Mouse (Mus musculus) testis, postnatal 14 days (tissue): Measurements from ENCODE around the gene Tekt1.

Experiments
- DNase-seq: peaks from one replicate; pipeline ENCODE4 v3.0.0; 2021; ENCODE audit warnings: low spot score

The Tekt1 gene

DNA sequence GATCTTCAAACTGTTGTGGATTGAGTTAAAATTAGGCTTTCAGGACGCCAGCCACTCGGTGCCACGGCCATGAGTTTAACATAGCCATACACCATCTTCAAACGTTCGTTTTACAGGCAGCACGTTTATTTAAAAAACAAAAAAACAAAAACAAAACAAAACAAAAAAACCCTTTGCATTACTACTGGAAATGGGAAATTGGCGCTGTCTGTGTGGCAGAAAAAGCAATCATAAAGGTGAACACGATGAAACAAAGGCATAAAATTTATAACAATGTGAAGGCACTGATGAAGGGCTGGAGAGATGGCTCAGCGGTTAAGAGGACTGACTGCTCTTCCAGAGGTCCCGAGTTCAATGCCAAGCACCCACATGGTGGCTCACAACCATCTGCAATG, at the start of gene Tekt1:
Gene Tekt1, minus strand, starts transcription at position 96 of the 395 bp plus-strand sequence.
- DNase-seq = no peak

DNA sequence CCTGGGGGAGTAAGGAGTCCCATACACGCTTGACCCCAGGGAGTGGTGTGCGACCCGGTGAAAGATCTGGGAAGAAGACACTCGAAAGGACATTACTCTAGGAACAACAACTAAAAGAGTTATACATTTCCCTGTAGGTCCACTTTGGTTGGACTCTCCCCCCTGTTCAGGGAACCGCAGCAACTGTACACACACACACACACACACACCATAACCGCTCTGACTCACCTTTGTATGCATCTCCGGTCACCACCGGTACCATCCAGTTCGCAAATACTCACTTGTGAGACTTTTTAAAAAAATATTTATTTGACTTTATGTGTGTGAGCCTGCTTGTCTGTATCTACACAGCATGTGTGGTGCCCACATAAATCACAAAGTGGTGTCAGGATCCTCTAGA, 49.7 kb upstream of the Tekt1 start:
- DNase-seq = no peak

DNA sequence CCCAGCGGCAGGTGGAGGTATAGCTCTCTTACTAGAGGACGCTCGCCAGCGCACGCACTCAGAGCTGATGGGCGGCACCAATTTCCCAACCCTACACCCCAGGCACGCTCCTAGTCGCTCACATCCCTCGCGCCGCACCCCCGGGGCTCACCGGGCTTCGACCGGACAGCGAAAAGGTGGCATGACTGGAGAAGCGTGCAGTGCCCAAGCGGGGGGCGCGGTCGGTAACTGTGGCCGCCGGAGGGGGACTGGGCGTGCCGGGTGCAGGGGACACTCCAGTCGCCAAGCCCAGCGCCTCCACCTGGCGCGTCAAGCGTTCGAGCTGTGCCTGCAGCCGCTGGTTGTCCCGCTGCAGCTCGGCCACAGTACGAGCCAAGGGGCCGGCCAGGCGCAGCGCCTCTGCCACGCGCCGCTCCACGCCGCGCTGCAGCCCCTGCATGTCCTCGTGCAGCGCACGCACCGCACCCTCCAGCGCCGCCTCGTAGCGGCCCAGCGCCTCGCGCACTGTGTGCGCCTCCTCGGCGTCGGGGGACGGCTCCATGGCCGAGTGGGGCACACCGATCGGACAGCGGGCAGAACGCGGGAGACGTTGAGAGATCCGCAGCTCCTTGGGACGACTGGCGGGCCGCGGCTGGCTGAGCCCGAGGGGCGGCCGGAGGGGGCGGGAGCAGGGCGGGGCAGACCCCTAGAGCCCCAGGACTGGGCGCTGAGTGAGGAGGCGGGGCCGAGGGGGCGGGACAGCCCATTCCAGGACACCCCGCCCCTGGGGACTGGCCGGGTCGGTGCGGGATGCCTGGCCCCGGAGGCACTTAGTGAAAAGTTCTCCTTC, 49.1 kb upstream of the Tekt1 start, which contains the start of gene Smtnl2:
Gene Smtnl2, minus strand, starts transcription at position 621 of the 829 bp plus-strand sequence.
- peak; percentile 84 for DNase-seq

DNA sequence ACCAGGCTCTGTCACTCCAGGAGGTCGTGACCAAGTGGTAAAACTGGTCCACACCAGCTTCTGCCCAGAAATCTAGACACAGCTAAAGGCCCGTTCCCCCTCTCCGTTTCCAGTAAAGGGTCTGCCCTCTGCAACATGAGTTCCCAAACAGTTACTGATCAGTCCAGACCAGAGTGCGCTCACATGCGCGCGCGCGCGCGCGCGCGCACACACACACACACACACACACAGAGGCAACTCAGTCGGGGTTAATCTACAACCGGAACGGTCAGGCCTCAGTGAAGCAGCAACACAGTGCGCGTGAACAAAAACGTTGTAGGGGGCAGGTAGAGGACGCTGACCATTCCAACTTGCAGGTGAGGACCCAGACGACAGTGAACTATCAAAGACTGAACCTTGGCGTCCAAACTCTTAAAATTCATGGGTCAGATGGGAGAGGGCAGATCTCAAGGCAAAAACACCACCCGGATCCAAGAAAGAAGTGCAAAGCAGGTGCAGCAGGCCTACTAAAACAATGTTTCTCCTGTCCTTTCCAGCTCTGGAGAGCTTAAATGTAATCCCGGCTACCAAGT, 48.4 kb upstream of the Tekt1 start:
- no peak for DNase-seq

DNA sequence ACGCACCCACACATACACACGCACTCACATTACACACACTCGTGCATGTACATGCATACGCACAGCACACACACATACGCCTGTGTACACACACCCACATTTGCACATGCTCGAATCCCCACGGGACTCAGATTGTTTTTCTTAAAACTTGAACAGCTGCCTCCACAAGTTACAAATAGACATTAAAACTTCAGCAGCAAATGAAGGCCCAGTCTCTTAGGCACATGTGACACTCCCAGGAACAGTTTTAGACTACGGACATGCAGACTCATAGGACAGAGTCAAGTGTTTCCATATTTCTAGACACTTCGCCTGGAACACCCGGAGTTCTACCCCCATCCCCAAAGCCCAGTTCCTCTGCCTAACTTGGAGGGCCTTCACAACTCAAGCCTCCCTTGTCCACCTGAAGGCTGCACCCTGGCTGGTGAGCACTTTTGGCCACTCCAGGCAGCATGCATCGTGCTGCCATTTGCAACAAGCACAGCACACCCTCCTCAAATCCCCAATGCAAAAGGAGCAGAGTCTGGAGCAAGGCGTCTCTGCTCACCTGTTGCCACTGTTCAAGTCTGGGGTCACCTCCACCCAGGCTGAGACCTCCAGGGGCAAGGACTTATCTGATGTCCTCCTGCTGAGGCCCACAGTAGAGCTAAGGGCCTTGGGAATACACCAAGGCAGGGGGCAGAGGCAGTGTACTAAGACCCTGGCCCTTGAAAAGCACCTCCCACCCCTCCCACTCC, 47.6 kb upstream of the Tekt1 start:
- no peak for DNase-seq

DNA sequence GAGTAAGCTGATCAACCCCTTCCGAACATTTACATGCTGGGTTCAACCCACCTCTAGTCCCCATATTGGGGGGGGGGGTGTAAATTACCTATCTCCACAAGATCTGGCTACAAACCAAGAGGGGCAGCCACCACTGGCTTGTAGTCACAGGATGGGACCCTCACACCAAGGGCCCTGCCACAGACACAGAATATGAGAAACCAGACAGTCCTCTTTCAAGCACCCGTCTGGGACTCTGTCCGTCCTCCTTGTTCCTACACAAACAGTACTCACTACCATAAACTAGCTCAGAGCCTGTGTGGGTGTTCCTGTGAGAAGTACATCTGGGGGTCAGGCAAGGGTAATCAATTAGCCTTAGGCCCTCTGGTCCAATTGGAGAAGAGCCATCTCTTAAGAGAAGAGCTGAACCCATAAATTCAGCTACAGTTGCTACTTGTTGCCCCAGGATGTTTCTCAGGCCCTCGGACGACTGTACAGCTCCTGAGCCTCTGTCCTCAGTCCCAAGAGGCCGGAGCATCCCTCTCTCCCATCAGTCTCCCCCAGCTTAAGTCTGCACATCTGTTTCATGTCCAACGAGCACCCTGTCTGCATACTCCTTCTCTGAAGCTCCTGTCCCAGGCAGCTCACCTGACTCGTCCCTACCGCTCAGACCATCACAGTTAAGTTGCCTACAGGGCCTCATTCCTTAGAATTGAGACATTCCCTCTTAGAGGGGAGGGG, 46.4 kb upstream of the Tekt1 start:
- no peak for DNase-seq

DNA sequence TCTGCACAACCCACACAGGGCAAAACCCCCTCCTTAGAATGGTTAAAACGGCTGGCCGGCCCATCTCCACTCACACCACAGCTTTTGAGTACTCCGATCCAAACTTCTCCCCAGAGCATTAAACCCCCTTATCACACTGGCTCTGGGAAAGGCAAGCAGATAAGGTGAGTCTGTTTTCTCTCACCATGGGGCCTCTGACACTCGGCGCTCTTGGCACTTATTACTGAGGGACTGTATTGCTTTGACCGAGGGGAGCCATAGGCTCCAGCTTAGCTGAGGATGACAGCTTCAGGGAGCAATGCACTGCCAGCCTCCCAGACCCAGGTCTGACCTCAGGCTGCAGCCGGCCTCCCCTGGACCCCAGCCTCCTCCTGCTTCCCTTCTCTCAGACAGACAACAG, 45.3 kb upstream of the Tekt1 start:
- no peak for DNase-seq

DNA sequence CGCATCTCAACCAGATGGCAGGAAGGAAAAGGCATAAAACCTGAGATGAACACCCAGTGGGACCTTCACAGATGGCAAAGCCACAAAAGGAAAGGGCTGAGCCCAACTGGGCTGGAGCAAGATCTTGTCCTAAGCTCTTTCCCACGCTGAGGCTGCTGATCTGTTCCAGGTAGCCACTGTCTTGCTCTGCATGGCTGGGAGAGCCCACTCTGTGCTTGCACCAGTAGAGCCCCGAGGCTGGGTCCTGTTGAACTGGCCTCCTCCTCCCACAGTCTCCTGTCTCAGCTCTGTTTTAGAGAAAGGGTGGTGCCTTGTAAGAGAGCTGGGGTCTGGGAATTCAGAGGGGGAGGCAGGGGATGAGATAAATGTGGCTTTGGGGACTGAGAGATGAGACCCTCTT, 44.8 kb upstream of the Tekt1 start:
- no peak for DNase-seq

DNA sequence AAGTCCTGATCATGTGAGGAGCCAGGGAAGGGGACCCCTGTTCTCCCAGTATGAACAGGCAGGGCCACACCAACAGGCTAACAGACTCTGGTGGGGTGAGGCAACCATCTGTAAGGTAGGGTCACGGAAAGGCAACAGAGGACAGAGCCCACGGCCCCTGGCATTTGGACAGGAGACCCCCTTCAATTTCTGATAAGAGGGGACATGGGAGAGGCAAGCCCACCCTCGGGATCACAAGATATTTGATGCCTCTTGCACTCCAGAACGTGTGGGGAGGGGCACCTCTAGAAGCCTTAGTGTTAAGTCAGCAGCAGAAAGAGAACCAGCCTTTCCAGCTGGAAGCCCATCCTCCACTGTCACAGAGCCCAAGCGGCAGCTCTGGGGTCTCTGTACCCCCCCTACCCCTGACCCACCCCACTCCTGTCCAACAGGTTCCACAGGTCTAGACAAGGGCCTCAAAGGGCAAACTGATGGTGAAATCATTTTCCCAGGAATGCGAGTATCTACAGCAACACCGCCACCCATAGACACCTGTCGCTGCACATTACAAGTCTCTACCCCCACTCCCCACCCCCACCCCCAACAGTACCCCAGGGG, 43.9 kb upstream of the Tekt1 start:
- no peak for DNase-seq

DNA sequence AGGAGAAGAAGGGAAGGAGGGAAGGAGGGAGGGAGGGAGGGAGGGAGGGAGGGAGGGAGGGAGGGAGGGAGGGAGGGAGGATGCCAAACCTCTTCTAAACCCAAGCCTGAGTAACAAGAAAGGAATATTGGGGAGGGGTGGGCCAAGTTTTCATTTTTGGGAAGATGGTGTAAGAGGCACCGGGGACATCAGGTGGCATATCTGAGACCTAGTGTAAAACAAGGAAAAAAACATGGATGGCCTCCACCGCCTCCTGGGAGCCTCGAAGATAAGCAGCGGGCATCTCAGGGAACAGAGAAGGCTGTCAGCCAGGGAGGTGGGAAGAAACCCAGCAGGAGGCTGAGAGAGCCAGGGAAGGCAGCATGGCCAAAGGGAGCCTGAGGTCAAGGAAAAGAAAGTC, 43.3 kb upstream of the Tekt1 start:
- DNase-seq = no peak

DNA sequence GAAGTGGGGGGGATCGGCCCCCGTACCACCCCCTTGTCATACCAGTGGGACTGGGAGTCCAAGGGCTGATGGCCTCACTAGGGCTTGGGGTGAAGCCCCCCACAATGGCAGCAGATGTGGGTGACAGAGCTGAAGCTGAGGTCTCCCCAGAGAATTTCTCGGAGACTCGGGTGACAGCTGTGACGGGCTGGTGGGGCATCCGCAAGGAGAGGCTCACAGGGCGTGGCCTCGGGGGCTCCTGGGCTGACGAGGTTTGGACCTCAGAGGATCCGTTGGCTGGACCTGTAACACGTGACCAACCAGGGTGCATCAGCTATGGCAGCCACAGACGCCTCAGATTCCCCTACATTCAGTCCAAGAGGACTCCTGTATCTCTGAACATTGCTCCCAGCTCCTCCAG, 40.7 kb upstream of the Tekt1 start:
- no peak for DNase-seq

DNA sequence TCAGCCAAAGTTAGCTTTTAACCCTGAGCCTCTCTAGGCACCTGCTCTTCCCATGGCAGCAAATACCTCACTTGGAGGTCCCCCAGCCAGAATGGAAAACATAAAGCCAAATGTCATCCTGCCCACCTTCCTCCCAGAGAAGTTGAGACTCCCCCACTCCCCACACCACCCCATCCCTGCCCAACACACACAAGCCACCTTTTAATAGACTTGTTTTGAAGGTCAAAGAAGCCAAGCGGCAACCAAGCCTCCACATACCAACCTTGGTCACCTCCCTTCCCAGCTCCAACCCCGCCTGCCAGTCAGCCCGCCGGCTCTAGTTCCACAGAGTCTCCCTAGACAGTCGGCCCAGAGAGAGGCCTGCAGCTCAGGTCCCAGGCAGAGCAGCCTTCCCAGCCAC, 39.8 kb upstream of the Tekt1 start:
- DNase-seq = no peak

DNA sequence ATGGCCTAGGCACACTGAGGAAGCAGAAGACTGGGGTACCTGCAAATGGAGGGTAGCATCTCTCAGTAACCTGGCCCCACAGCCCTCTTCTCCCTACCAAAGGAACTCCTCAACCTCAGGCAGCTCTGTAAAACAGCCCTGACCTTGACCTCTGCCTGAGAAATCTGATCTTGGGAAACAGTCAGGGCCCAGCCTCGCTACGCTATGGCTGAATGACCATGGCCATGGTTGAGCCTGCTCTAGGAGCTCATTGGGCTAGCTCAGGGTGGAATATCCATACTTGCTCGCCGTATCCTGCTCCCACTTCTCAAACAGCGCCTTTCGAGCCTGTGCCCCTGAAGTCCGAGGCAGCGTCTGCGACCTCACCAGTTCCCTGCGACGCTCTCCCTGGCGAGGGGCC, 38.8 kb upstream of the Tekt1 start:
- no peak for DNase-seq

DNA sequence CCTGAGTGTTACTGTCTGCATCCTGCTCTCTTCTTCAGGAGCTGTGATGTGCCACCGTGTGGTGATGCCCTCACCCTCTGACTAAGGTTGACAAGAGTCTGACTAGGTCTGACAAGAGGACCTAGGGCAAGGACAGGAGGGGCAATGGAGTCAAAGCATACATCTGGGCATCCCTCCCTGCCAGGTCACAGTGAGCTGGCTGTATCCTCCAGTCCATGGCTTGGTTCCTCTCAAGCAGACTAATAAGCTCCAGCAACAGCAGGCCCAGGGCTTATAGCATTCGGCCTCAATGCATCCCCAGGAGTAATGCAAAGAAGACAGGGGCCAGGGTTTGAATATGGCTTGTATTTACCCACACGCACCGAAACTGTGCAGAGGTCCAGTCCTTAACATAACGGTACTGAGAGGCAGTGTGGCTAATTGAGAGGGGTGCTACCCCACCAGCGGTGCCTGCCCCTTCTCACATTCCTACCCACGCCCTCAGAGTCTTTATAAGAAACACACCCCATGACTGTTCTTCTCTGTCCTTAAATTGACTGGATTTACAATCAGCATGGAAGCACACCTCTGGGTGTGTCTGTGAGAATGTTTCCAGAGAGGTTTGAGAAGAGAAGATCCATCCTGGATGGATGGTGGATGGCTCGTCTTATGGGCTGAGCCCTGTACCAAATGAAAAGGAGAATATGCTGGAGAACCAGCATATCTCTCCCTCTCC, 35.7 kb upstream of the Tekt1 start:
- DNase-seq = no peak

DNA sequence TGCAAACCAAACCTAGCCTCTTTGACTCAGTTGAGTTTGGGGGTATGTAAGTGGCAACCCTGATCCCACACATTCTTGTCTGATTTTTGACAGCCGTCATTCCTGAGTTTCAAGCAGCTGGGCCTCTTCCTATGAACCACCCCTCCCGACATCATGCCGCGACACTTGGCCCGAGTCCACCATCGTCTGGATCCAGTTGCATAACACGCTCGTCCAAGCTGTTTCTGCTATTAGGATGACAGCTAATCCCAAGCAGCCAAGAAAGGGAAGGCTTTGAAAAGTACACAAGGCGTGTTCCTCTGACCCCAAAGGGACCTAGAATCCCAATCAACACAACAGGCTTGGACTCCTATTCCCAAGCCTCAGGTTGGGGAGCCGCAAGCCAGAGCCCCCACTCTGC, 34.8 kb upstream of the Tekt1 start:
- no peak for DNase-seq

DNA sequence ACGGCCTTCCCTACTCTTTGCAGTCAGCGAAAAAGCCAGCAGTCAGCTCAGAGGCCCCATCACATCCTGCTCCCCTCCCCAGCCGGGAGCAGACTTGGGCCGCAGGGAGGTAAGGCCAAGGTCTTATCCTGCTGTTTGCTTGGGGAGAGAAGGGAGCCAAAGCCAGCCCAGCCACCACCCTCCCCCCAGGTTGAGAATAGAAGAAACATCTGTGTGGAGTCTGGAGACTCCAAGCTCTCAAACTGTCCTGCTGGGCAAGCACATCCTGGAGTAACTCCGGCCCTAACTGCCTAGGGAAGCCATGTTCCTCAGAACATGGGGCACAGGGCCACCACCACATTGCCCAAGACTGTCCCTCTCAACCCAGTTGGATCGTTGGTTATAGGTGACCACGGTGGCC, 34.4 kb upstream of the Tekt1 start:
- peak; percentile 53 for DNase-seq

DNA sequence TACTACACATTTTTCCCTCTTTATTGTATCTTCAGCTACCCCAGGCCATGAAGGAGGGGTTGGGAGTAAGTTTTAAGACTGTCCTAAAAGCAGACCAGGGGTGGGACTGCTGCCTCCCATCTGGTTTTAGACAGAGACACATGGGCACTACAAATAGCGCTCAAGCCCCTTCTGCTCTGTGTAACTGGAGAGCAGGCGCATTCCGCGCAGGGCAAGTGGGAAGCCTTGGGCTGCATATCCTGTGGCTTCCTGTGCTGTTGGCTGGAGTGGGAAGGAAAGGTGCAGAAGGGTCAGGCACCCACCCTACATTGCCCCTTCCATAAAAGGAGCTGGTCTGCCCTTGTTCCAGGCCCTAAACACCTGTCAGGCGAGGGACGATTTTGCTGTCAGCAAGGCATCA, 33.4 kb upstream of the Tekt1 start:
- no peak for DNase-seq

DNA sequence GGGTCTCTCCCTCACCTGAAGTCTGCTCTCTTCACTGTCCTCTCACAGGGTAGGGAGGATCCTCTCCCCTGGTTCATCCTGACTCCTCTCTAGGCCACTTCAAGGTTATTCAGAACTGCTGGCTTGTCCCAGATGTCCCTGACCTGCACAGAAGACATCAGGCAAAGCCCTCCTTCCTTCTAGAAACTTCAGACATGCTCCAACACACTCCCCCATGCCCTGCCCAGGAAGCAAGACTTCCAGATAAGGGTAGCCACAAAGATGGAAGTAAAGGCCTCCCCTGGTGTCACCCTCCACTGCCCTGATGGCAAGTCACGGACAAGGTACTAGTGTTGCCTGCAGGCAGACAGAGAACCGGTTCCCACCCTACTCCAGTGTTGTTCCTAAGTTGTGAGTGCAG, 32.5 kb upstream of the Tekt1 start:
- no peak for DNase-seq

DNA sequence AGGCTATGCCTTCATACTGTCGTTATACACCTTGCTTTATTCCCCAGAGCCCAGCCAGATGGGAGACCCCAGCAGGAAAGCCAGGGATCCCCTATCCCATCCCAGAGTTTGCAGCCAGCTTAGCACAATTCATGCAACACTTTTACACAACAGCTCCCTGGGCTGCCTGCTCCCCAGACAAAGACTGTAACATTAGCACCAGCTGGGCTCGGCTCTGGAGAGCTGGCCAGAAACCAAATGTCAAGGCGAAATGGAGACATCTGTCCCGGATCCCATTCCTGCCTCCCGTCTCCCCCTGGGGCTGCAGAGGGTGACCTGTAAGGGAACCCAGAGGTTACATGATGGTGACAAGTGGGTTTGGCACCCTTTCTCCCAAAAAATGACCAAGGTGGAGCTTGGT, 31.4 kb upstream of the Tekt1 start:
- no peak for DNase-seq

DNA sequence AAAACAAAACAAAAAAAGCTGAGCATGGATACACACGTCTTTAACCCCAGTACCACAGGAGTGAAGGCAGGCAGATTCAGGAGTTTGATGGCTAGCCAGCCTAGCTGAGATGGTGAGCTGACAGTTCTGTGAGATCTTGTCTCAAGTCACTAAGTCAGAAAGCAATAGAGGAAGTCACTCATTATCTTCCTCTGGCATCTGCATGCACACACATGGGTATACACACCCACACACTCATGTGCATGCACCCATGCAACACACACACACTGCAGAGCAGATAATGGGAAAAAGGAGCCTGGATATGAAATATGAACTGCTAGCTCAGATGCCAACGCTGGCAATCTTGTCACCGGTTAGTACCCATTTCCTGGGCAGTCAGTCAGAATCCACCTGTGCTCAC, 31.0 kb upstream of the Tekt1 start:
- DNase-seq = no peak

DNA sequence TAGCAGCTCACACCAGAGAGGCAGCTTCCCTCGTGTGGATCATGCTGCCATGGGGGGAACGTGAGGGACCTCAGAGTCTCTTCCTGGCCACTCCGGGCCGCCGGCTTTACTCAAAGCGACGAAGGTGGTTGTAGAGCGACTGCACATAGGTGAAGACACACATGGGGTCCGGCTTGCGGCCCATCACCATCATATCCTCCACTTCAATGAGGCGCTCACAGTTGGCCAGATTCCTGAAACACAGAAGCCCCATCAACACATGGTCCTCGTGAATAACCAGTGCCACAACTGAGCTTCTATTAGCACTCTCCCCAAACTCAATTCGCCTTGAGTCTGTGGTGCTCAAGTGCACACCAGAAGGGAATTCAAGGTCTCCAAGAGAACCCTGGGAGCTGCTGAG, 28.9 kb upstream of the Tekt1 start:
- DNase-seq = no peak
